Mouse (Mus musculus) megakaryocyte-erythroid progenitor cell, adult 5-6 weeks (primary cell): Measurements from ENCODE around the gene Minos1. TPM values are rescaled to one million over a fixed set of nuclear protein-coding genes. Genes with fewer than 3 reads are reported as not detected.

Source experiments
- ATAC-seq: replicated peaks from 2 replicates; pipeline ENCODE4 v1.8.0; 2016; ENCODE audit warnings: mild to moderate bottlenecking, inconsistent platforms; ENCODE audit not compliant: severe bottlenecking, poor library complexity, low FRiP score, low TSS enrichment
- total RNA-seq, 2 experiments: library from RNA; stranded (forward) in 1 of 2; stranded (reverse) in 1 of 2; fragments of 200-1000, 215-1000 nt in 1 of 2; fragments of >200 nt in 1 of 2; fragmentation: Nextera tagmentation in 1 of 2; gene quantifications; 2 replicates each; pipeline ENCODE4 v1.2.3; 2014 to 2017

The Minos1 gene
- total RNA-seq, 2 experiments from 2014 or later = 264 to 512 TPM

- ATAC-seq = no peak
Measured at GRCm38 (mm10) chr4:139146760-139147159, 15.8 kb upstream of the Minos1 start.

DNA sequence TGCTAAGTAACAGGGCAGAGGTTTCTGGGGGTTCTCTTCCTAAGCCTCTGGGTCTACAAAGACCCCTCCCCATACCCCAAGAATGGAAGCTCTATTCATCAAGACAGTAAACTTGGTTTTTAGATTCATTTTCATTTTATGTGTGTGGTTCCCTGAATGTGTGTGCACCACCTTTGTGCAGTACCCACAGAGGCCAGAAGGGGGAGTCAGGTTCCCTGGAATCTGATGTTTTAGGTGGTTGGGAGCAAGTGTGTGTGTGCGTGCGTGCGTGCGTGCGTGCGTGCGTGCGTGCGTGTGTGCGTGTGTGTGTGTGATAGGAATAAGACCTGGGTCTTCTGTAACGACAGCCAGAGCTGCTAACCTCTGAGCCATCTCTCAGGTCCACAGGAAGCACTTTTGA, 14.2 kb upstream of the Minos1 start:
- ATAC-seq = no peak

- no peak for ATAC-seq
Measured at GRCm38 (mm10) chr4:139144577-139144976, 13.7 kb upstream of the Minos1 start.

GRCm38 (mm10) chr4:139142985-139143384, 12.1 kb upstream of the Minos1 start:
- no peak for ATAC-seq

DNA sequence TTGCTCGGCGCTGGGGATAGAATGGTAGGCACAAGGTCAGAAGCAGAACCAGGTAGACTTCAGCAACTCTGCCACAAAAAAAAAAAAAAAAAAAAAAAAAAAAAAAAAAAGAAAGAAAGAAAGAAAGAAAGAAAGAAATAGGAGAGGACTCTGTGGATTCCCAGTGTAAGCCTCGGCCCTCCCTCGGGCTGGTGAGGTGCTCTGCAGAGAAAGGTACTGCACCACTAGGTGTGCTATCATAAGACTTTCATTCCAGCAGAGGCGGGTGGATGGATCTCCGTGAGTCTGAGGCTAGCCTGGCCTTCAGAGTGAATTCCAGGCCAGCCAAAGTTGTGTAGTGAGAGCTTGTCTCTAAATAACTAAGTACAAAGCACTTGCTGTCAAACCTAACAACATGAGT, 10.9 kb upstream of the Minos1 start:
- peak; percentile 89 for ATAC-seq

DNA sequence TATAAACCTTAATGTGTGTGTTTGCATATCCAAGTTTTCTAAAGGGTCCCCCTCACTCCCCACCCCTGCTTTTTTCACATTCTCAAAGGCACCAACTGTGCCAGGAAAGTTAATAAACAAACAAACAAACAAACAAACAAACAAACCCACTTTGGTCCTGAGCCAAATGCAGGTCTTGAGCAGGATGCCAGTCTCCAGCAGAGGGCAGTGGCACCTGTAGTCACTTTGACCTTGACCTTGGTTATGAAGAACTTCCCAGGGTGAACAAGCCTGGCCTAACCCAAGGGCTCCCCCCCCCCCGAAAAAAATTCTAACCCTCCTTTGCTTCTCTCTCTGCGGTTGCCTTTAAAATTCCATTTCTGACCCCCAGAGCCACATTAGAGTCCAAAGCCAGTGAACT, 9.4 kb upstream of the Minos1 start:
- ATAC-seq = no peak

GRCm38 (mm10) chr4:139136011-139136410, 5.1 kb upstream of the Minos1 start:
- no peak for ATAC-seq

DNA sequence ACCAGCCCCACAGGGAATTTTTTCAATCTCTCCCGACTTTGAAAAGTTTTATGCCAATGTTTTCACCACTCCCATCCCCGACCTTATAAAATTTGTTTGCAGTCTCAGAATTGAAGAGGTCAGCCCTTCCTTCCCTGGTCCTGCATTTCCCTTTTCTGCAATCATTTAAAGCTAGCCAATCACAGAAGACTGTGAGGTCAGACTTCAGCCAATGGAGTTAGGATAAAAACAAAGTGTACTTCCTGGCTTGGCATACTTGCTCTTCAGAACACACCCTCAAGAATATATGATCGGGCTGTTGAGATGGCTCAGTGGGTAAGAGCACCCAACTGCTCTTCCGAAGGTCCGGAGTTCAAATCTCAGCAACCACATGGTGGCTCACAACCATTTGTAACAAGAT, 2.2 kb upstream of the Minos1 start:
- ATAC-seq = no peak

DNA sequence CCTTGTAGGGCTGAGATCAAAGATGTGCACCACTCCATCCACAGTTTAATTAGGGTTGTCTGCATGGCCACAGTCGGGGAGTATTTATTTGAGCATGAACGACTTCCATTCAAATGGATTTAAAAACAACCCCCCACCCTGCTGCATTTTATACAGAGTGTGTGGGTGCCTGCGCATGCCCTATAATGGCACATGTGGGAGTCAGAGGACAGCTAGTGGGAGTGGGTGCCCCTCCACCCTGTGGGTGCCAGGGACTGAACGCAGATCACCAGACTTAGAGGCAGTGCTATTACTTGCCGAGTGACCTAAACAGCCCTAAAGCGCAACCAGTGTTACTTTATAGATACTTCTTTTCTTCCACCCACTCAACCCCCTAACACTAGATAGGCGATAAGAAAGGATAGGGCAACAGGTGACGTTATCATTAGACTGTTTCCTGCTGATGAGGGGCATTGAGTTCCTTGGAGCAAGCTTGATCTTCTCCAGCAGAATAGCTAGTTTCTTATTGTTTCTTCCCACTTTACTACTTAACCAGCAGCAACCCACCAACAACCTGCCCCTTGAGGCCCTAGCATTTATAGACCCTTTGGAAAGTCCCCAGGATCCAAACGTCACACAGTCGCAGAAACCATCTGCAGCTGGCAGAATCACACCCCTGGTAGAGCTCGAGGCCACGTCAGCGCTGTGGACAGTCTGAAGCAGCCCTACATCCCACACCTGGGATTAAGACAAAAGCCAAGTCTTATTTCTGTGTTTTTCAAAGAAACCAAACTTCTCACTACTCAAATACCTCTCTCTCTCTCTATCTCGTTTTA, 1.2 kb upstream of the Minos1 start:
- peak; percentile 16; the same call in 1 of the 2 replicates for ATAC-seq

- peak; percentile 50 for ATAC-seq
Measured at GRCm38 (mm10) chr4:139129806-139130700, 860 bp downstream of the Minos1 start.

GRCm38 (mm10) chr4:139126475-139126874, 4.4 kb downstream of the Minos1 start:
- ATAC-seq = no peak

GRCm38 (mm10) chr4:139124940-139125339, 6.0 kb downstream of the Minos1 start:
- no peak for ATAC-seq

DNA sequence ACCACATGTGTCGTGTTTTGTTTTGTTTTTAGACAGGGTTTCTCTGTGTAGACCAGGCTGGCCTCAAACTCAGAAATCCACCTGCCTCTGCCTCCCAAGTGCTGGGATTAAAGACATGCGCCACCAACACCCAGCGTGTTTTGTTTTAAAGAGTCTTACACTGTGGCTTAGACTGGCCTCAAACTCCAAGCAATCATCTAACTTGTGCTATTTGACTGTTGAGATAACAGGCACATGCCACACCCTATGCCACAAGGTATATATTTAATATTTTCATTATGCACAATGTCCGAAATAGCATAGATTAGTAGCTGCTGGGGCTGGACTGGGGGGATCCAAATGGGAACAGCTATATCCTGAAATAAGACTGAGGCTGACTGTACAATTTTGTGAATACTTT, 8.4 kb downstream of the Minos1 start:
- peak; percentile 51 for ATAC-seq

DNA sequence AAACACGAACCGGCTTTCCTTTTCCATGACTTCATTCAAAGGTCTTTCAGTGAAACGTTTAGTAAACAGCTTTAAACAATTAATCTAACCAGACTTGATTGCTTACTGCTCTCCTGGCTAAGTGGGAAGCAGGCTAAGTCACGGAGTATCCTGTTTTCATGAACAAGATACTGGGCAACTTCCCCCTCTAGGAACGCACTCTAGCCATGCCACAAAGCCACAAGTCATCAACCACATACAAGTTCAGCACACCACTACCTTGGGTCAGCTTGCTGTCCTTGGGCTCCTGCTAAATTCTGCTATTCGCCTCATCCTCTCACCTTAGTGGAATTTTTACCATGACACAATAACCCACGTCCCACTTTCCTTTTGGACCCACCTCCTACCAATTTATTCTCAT, 9.9 kb downstream of the Minos1 start:
- no peak for ATAC-seq

DNA sequence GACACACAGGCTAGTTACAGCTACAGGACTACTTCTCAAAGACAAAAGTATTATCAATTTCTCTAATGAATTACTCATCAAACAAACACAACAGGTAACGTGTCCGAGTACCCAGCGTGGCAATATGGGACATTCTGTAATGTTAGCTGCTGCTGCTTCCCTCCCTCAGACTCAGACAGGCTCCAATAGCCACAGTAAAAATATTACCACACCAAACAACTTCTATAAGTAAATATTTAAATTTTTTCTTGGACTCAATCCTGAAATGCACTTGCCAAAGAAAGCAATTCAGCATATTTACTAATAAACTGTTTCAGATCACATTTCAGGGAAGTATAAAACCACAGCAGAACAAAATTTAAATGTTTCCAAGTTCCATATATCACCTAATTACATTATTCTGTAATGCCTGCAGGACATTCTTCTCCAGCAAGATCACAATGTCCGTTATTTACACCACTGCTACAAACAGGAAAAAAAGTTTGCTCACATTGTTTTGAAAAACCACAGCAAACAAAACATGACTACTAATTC, 10.6 kb downstream of the Minos1 start:
- ATAC-seq = no peak

- ATAC-seq = peak; percentile 93
Measured at GRCm38 (mm10) chr4:139116356-139117063, 14.4 kb downstream of the Minos1 start.

DNA sequence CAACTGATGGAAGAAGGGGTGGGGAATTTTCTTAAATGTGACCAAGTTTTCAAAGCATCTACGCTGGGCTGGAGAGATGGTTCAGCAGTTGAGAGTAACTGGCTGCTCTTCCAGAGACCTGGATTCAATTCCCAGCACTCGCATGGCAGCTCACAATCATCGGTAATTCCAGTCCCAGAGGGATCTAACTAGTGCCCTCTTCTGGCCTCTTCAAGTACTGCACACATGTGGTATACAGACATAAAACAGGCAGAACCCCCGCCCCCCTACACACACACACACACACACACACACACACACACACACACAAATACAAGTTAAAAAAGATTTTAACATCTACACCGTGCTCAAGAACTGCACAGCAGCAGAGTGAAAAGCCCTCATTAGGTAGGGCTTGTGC, 15.2 kb downstream of the Minos1 start:
- no peak for ATAC-seq

- no peak for ATAC-seq
Measured at GRCm38 (mm10) chr4:139112482-139112881, 18.4 kb downstream of the Minos1 start.

- ATAC-seq = no peak
Measured at GRCm38 (mm10) chr4:139111421-139111820, 19.5 kb downstream of the Minos1 start.

DNA sequence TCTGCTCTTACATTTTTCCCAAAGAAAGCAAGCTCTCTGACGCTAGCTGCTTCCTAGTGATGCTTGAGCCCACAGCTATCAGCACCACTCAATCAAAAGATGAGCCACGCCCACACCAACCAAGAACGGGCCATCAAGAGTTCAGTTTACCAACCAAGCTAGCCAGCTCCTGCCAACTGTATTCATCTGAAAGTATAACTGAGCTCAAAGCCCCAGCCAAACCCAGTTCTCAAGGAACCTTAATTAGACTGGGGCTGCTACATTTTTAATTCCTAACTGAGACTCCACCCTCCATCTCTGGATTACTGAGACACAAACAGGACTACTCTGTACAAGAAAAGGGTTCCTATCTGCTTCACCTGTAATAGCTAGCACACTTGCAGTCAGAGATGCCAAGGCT, 20.1 kb downstream of the Minos1 start:
- peak; percentile 73 for ATAC-seq
